Mouse (Mus musculus): ENCODE data around the gene Map4k3. TPM values are rescaled to one million over a fixed set of nuclear protein-coding genes. Genes with fewer than 3 reads are reported as not detected.

Gene Map4k3
- polyA plus RNA-seq, 1 experiment from 2014 or later, result 24.0 TPM

DNA sequence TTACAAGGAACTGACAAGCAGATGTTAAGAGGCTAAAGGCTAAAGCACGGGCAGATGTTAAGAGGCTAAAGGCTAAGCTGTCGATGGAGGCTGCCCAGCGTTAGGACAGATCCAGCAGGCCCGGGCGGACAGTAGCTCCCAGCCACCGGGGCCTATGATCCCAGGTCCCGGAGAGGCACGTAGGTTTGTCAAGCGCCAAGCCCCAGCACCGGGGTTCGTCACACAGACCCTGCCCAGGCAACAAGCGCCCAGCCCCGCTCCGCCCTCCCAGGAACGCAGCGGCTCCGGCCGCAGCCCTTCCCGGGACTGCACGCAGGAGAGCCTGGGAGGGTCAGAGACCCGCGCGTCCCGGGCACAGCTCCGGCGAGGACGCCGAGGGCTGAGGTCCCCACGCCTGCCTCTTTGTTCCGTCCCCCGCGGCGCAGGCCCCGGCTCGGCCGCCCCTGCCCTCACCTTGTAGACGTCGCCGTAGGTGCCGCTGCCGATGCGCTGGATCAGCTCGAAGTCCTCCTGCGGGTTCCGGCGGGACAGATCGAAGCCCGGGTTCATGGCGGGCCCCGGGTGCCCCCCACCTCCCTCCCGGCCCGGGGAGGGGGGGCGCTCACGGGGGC is 839 bp downstream of the Map4k3 start:
- Histone ChIP-seq H3K9ac (peak overlapping the region; percentile 94), H3K4me2 (peak overlapping the region; percentile 77), H3K9me3 (replicated peaks) (no peaks in the 10 kb centered on the region), H3K27ac (peak overlapping the region; percentile 98), H3K36me3 (no peaks in the 10 kb centered on the region; the same call in 1 of the 2 replicates), H3K27me3 (no peaks in the 10 kb centered on the region), H3K4me1 (peaks cover 31% of the 10 kb centered on the region), H3K4me3 (replicated peaks) (peak overlapping the region; percentile 89)
- WGBS, result under 1% methylated on average over 48 of the region's 54 CpGs
- ATAC-seq (replicated peaks; ENCODE audit: low FRiP score), result peak; percentile 68

GRCm38 (mm10) chr17:80726821-80727220 is 1.5 kb downstream of the Map4k3 start:
- Histone ChIP-seq H3K9me3 (replicated peaks) (no peaks in the 10 kb centered on the region), H3K27me3 (no peaks in the 10 kb centered on the region), H3K4me3 (replicated peaks) (peak overlapping the region; percentile 89), H3K4me1 (peaks cover 37% of the 10 kb centered on the region), H3K27ac (peak overlapping the region; percentile 98), H3K4me2 (peak overlapping the region; percentile 77), H3K36me3 (no peaks in the 10 kb centered on the region; the same call in 1 of the 2 replicates), H3K9ac (peak overlapping the region; percentile 94)
- ATAC-seq (replicated peaks; ENCODE audit: low FRiP score), result no peak
- 5% methylated on average over 8 of the region's 8 CpGs for WGBS

DNA sequence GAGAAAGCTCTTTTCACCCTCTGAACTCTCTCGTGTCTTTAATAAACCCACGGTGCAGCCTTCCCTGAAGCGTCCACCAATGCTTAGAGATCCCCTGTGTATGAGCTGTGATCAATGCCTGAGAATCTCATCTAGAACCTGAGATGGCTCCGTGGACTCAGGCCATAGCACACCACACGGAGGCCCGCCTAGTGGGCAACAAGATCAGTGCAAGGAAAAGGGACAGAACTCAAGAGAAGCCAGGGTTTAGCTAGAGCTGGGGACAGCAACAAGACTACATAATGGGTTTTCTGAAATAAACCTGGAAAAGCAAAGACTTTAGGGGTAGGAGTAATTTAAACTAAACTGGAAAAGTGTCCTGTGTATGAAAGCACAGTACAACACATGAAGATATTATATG is 5.2 kb downstream of the Map4k3 start:
- H3K4me2 ChIP-seq, result no peak overlapping the region

DNA sequence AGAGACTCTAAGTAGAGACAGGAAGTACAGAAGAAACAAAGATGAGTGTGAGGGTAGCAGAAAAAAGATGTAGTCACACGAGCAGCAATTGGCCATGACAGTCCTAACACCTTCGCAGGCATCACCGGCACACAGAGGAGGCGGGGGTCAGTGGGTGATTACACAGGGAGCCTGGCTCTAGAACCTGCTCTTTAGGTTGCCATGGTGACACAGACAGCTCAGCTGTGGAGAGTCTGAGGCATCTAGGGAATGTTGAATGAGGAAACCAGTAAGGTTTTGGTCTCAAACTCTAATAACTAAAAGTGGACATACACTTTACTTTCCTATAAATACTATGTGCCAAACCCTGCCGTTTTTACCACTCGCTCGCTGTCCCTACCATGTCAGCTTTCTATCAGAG is 6.6 kb downstream of the Map4k3 start:
- no peak overlapping the region for H3K27ac ChIP-seq
- ATAC-seq (replicated peaks; ENCODE audit: low FRiP score), result no peak
- H3K4me1 ChIP-seq, result peaks cover 40% of the 10 kb centered on the region
- H3K4me3 ChIP-seq (replicated peaks), result no peak overlapping the region
- H3K27me3 ChIP-seq, result no peaks in the 10 kb centered on the region
- no peak overlapping the region for H3K9ac ChIP-seq
- no peak overlapping the region for H3K4me2 ChIP-seq
- 59% methylated on average over 7 of the region's 7 CpGs for WGBS
- no peaks in the 10 kb centered on the region for H3K9me3 ChIP-seq (replicated peaks)
- no peaks in the 10 kb centered on the region; the same call in 1 of the 2 replicates for H3K36me3 ChIP-seq

More for the DNA sequence above, 5.2 kb downstream of the Map4k3 start:
- WGBS, result 83% methylated on average over 6 of the region's 6 CpGs
- no peak overlapping the region for H3K27ac ChIP-seq
- H3K27me3 ChIP-seq, result no peaks in the 10 kb centered on the region
- no peak overlapping the region for H3K9ac ChIP-seq
- no peak for ATAC-seq (replicated peaks; ENCODE audit: low FRiP score)
- H3K36me3 ChIP-seq, result no peaks in the 10 kb centered on the region; the same call in 1 of the 2 replicates
- H3K9me3 ChIP-seq (replicated peaks), result no peaks in the 10 kb centered on the region
- peaks cover 43% of the 10 kb centered on the region for H3K4me1 ChIP-seq
- no peak overlapping the region for H3K4me3 ChIP-seq (replicated peaks)

- no peak overlapping the region for H3K4me2 ChIP-seq
- H3K27ac ChIP-seq, result no peak overlapping the region
- H3K9ac ChIP-seq, result no peak overlapping the region
- peaks cover 28% of the 10 kb centered on the region for H3K4me1 ChIP-seq
- no peaks in the 10 kb centered on the region for H3K36me3 ChIP-seq
- no peaks in the 10 kb centered on the region for H3K27me3 ChIP-seq
- ATAC-seq (replicated peaks; ENCODE audit: low FRiP score), result no peak
- H3K4me3 ChIP-seq (replicated peaks), result no peak overlapping the region
- no peaks in the 10 kb centered on the region for H3K9me3 ChIP-seq (replicated peaks)
- WGBS, result 79% methylated on average over 5 of the region's 5 CpGs
Measured at GRCm38 (mm10) chr17:80719309-80719708, 9.0 kb downstream of the Map4k3 start.

DNA sequence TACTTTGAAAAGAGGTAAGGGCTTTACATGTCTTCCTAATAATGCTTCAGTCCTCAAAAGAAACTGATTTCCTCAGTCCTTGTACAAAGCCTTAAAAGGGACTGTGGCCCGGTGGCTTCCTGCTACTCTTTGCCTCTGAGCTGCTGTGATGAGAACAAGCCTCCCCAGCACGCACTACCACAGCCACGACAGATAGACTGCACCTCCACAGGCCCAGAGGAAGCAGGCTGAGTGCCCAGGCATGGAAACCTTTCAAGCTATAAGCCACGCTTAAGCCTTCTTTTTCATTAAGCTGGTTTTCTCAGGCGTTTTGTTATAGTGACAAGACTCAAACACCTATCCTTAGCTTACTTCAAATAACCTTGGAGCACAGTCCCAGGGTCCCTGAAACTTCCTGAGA is 10.0 kb downstream of the Map4k3 start:
- ATAC-seq (replicated peaks; ENCODE audit: low FRiP score), result no peak
- Histone ChIP-seq H3K4me2 (no peak overlapping the region), H3K9ac (no peak overlapping the region), H3K4me1 (peaks cover 28% of the 10 kb centered on the region), H3K9me3 (replicated peaks) (no peaks in the 10 kb centered on the region), H3K4me3 (replicated peaks) (no peak overlapping the region), H3K27ac (peak overlapping the region; percentile 24; the same call in 1 of the 2 replicates), H3K27me3 (no peaks in the 10 kb centered on the region), H3K36me3 (no peaks in the 10 kb centered on the region)
- 79% methylated on average over 5 of the region's 5 CpGs for WGBS

DNA sequence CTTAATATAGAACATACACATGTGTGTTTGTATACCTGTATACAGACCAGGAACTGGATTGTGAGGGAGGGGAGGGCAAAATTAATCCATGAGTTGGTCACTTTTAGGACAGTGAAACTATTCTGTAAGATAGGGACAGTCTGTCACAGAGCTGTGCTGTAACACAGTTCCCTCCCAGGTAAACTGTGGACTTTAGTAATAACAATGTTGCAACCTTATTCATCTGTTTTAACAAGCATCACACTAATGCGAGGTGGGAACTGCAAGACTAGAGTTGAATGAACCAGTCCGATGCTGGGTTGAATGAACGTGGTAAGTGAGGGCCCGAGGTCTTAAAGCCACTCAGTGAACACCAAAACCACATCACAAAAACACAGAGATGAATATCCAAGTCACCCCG is 14.7 kb downstream of the Map4k3 start:
- Histone ChIP-seq H3K4me2 (no peak overlapping the region), H3K4me1 (peaks cover 27% of the 10 kb centered on the region), H3K9ac (no peak overlapping the region), H3K4me3 (replicated peaks) (no peak overlapping the region), H3K27me3 (no peaks in the 10 kb centered on the region), H3K36me3 (no peaks in the 10 kb centered on the region), H3K27ac (no peak overlapping the region), H3K9me3 (replicated peaks) (no peaks in the 10 kb centered on the region)
- WGBS, result 93% methylated on average over 5 of the region's 5 CpGs
- ATAC-seq (replicated peaks; ENCODE audit: low FRiP score), result no peak

DNA sequence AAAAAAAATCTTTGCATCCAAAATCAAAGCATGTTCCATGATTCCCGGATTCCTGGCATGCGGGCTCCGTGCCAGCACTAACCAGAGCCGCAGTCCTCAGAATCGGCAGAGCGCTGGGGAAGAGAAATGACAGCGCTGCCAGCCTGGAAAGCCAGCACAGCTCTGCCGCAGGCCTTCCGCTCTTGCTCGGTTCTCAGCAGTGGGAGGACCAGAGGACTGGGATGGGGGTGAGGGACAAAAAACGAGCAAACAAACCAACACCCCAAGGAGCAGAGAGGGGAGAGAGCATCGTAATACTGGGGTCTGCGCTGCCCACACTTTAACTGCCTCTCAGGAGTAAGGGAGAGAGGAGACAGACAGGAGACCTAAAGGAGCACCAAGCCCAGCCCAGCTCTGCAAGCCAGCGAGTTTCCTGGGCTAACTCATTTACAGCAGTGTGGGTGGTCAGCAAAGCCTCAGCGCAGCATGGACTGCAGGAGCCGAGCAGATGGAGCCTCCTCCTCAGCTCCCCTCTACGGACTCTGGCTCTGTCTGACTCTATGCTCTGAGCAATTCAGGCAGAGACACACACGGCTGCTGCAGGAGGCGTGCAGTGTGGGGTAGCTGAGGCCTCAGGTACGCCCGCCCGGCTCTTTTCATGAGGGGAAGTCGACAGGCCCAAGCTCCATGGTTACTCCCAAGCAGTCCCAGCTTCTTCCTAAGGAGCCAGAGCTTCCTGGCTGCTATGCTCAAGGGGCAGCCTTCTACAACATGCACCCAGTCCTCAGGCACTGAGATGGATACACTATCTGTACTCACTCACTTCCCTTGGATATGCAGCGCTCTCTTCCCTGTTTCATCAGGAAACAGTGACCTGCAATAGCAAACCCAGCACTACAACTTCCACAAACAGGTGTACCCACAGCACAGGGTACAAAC is 18.1 kb downstream of the Map4k3 start:
- ATAC-seq (replicated peaks; ENCODE audit: low FRiP score), result peak; percentile 85
- Histone ChIP-seq H3K4me3 (replicated peaks) (peak overlapping the region; percentile 17), H3K4me2 (peak overlapping the region; percentile 54), H3K27ac (peak overlapping the region; percentile 85), H3K36me3 (no peaks in the 10 kb centered on the region), H3K4me1 (peaks cover 50% of the 10 kb centered on the region), H3K9ac (0 out of 2 replicates have a peak overlapping the region, but pooled peaks have one; percentile 21), H3K27me3 (no peaks in the 10 kb centered on the region), H3K9me3 (replicated peaks) (no peaks in the 10 kb centered on the region)
- 20% methylated on average over 24 of the region's 24 CpGs for WGBS

- Histone ChIP-seq H3K27ac (no peak overlapping the region), H3K4me1 (peaks cover 52% of the 10 kb centered on the region), H3K9ac (no peak overlapping the region), H3K27me3 (no peaks in the 10 kb centered on the region), H3K4me2 (no peak overlapping the region), H3K9me3 (replicated peaks) (no peaks in the 10 kb centered on the region), H3K4me3 (replicated peaks) (no peak overlapping the region), H3K36me3 (no peaks in the 10 kb centered on the region)
- 60% methylated on average over 6 of the region's 6 CpGs for WGBS
- ATAC-seq (replicated peaks; ENCODE audit: low FRiP score), result no peak
Measured at GRCm38 (mm10) chr17:80708803-80709202, 19.5 kb downstream of the Map4k3 start.

GRCm38 (mm10) chr17:80707176-80707575 is 21.1 kb downstream of the Map4k3 start:
- 66% methylated on average over 4 of the region's 4 CpGs for WGBS
- Histone ChIP-seq H3K9me3 (replicated peaks) (no peaks in the 10 kb centered on the region), H3K9ac (no peak overlapping the region), H3K4me2 (no peak overlapping the region), H3K27ac (no peak overlapping the region), H3K36me3 (no peaks in the 10 kb centered on the region), H3K4me1 (peaks cover 52% of the 10 kb centered on the region), H3K27me3 (no peaks in the 10 kb centered on the region), H3K4me3 (replicated peaks) (no peak overlapping the region)
- no peak for ATAC-seq (replicated peaks; ENCODE audit: low FRiP score)

- ATAC-seq (replicated peaks; ENCODE audit: low FRiP score), result peak; percentile 54; the same call in 1 of the 2 replicates
- no peaks in the 10 kb centered on the region for H3K9me3 ChIP-seq (replicated peaks)
- no peak overlapping the region for H3K27ac ChIP-seq
- no peak overlapping the region for H3K9ac ChIP-seq
- no peaks in the 10 kb centered on the region for H3K36me3 ChIP-seq
- H3K27me3 ChIP-seq, result no peaks in the 10 kb centered on the region
- WGBS, result 47% methylated on average over 6 of the region's 6 CpGs
- no peak overlapping the region for H3K4me2 ChIP-seq
- H3K4me3 ChIP-seq (replicated peaks), result no peak overlapping the region
- H3K4me1 ChIP-seq, result peaks cover 52% of the 10 kb centered on the region
Measured at GRCm38 (mm10) chr17:80706608-80707007, 21.7 kb downstream of the Map4k3 start.

DNA sequence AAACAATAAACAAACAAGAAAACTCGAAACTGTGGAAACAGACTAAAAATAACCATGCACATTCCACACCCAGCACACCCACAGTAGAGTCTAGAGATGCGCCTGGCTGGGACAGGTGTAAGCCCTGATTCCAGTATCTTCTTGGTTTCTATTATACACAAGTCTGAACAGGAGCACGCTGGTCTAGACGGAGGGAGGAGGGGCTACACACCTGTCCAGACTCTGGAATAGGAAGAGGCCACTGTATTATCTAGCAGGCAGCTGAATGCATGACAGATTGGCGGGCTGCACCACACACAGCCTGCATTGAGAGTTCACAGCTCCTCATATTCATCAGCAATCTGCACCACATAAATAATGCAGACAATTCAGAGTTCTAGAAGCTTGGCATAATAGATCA is 26.6 kb downstream of the Map4k3 start:
- Histone ChIP-seq H3K4me2 (no peak overlapping the region), H3K9me3 (replicated peaks) (no peaks in the 10 kb centered on the region), H3K4me3 (replicated peaks) (no peak overlapping the region), H3K4me1 (peaks cover 27% of the 10 kb centered on the region), H3K36me3 (no peaks in the 10 kb centered on the region), H3K27me3 (no peaks in the 10 kb centered on the region), H3K9ac (no peak overlapping the region), H3K27ac (no peak overlapping the region)
- ATAC-seq (replicated peaks; ENCODE audit: low FRiP score), result no peak
- WGBS, result 84% methylated on average over 5 of the region's 5 CpGs

All from kidney, embryonic 15.5 days (tissue).